Mouse (Mus musculus) heart, adult 2 months (tissue): ENCODE measurements at regions not wholly inside any gene's neighbourhood (a gene's known extent, or its start where the extent isn't known, plus 50 kb on each side); places are given as distances from the start of the nearest gene placed in this dataset.

Experiments
- DNase-seq, 2 experiments: peaks; one replicate each; pipeline ENCODE4 v3.0.0; 2021
- H3K27ac ChIP-seq: fragments of 200-600 bp; 2 replicates; pipeline ENCODE4 v1.8.1; 2022
- H3K27me3 ChIP-seq: fragments of 200-500 bp; 2 replicates; pipeline ENCODE4 v1.6.1; 2012; ENCODE audit warnings: mild to moderate bottlenecking, low read length, inconsistent platforms, mixed read lengths; ENCODE audit not compliant: control insufficient read depth, insufficient read depth
- H3K36me3 ChIP-seq: fragments of 200-500 bp; 2 replicates; pipeline ENCODE4 v1.6.1; 2012; ENCODE audit warnings: low read length, inconsistent platforms; ENCODE audit not compliant: control insufficient read depth, insufficient read depth
- H3K4me1 ChIP-seq: fragments of 200-500 bp; 2 replicates; pipeline ENCODE4 v1.6.1; 2011; ENCODE audit warnings: low read length; ENCODE audit not compliant: control insufficient read depth, insufficient read depth
- H3K4me3 ChIP-seq: fragments of 200-600 bp; 2 replicates; pipeline ENCODE4 v1.8.1; 2022
- H3K79me2 ChIP-seq: fragments of 200-500 bp; replicated peaks from 2 replicates; pipeline ENCODE4 v1.6.1; 2012; ENCODE audit warnings: mild to moderate bottlenecking, inconsistent platforms, low read length, moderate library complexity, mixed read lengths; ENCODE audit not compliant: control insufficient read depth, insufficient read depth
- H3K9ac ChIP-seq: fragments of 200-500 bp; 2 replicates; pipeline ENCODE4 v1.6.1; 2012; ENCODE audit warnings: low read depth, mild to moderate bottlenecking, control low read depth, inconsistent platforms, low read length, mixed read lengths
- CTCF ChIP-seq: fragments of 200-600 bp; IDR thresholded peaks from 2 replicates; pipeline ENCODE4 v1.8.1; 2022; ENCODE audit warnings: antibody characterized with exemption, mild to moderate bottlenecking, moderate library complexity
- EP300 ChIP-seq: fragments of 200-500 bp; IDR thresholded peaks from 2 replicates; pipeline ENCODE4 v1.6.1; 2011; ENCODE audit warnings: low read depth, low read length, control low read depth; ENCODE audit not compliant: insufficient read depth
- POLR2A ChIP-seq: fragments of 200-500 bp; IDR thresholded peaks from 2 replicates; pipeline ENCODE4 v1.6.1; 2011; ENCODE audit warnings: mild to moderate bottlenecking, low read depth, low read length, control low read depth; ENCODE audit not compliant: insufficient read depth
- WGBS: fragments of 180-500 bp; shearing (Covaris S2); methylation state at CpG from one replicate; pipeline ENCODE4 v1.1.7; 2018; 5-methylcytosine and 5-hydroxymethylcytosine counted together
- intact Hi-C: fragments of 180-260 bp; cut with DNase I; formaldehyde crosslinking; loops from one replicate; pipeline ENCODE4 v1.15.1; 2025

DNA sequence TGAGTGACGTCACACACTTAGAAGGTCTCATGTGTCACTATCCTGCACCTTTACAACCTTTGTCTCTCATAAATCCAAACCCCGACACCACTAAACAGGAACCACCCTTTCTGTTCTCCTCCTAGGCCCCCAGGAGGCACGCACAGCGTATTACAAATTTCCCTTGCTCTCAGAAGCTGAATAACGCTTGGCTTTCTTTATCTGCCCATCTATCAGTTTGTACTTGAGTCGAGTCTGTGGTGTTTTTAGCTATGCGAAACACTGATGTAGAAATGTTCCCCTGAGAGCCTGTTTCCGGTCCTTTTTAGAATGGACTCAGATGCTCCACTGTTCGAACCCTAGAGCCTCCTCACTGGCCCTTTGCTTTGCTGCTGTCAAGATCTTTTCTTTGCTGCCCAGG, 225.8 kb upstream of the 1700056E22Rik start:
- TF ChIP-seq POLR2A, result no peak
- TF ChIP-seq CTCF, result no peak
- TF ChIP-seq EP300, result no peak
- WGBS, result 80% methylated on average over 9 of the region's 9 CpGs
- intact Hi-C loops, result no loop called here

DNA sequence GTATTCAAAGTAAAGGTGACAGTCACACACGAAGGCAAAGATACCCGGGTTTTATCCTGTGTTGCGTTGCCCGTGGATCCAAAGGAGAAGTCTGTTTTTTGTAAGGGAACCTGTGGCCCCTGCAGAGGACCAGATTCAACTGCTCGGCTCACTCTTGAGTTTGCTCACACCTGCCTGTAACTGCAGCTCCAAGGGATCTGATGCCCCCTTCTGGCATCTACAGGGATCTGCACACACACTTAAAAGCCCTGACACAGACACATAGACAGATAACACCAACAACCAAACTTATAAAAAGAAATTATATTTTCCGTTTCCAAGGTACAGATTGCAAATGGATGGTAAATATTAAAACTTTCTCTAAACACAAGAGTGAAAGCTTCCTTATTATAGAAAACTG, 223.3 kb upstream of the 1700056E22Rik start:
- no peak overlapping the region for H3K4me3 ChIP-seq
- no peak overlapping the region for H3K9ac ChIP-seq
- H3K27me3 ChIP-seq, result no peaks in the 10 kb centered on the region
- no peak for DNase-seq
- no peaks in the 10 kb centered on the region; the same call in 1 of the 2 replicates for H3K4me1 ChIP-seq
- H3K27ac ChIP-seq, result no peak overlapping the region
- peak; percentile 21 for TF ChIP-seq CTCF
- TF ChIP-seq POLR2A, result no peak
- no peak for TF ChIP-seq EP300
- WGBS, result 92% methylated on average over 6 of the region's 6 CpGs
- no peaks in the 10 kb centered on the region for H3K36me3 ChIP-seq
- intact Hi-C loops, result no loop called here
- H3K79me2 ChIP-seq, result no peaks in the 10 kb centered on the region

More for the DNA sequence above, 225.8 kb upstream of the 1700056E22Rik start:
- H3K4me1 ChIP-seq, result no peaks in the 10 kb centered on the region; the same call in 1 of the 2 replicates
- no peaks in the 10 kb centered on the region for H3K36me3 ChIP-seq
- H3K27me3 ChIP-seq, result no peaks in the 10 kb centered on the region
- no peak overlapping the region for H3K4me3 ChIP-seq
- H3K9ac ChIP-seq, result no peak overlapping the region
- no peak for DNase-seq
- H3K27ac ChIP-seq, result no peak overlapping the region
- no peaks in the 10 kb centered on the region for H3K79me2 ChIP-seq

DNA sequence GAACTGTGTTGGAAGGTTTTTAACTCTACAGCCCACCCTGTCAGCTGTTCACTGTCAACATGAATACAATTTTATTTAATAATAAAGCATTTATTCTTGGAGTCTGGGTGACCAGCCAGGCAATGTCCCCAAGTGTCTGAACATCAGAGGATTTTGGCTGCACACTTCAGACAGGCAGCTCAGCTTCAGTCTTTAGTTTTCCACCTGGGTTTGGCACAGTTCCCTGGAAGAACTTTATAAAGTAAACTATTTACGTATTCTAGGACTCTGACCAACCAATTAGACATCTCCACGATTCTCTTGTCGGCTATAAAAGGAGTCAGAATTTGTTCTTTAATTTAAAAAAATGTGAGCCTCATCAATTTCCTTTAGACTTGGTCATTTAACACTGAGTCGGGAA, 220.8 kb upstream of the 1700056E22Rik start:
- no peak overlapping the region for H3K9ac ChIP-seq
- no peaks in the 10 kb centered on the region for H3K79me2 ChIP-seq
- H3K27me3 ChIP-seq, result no peaks in the 10 kb centered on the region
- no peaks in the 10 kb centered on the region for H3K36me3 ChIP-seq
- DNase-seq, result no peak
- H3K27ac ChIP-seq, result no peak overlapping the region
- H3K4me3 ChIP-seq, result no peak overlapping the region
- 74% methylated on average over 4 of the region's 4 CpGs for WGBS
- intact Hi-C loops, result no loop called here
- H3K4me1 ChIP-seq, result no peaks in the 10 kb centered on the region
- TF ChIP-seq POLR2A (no peak), CTCF (no peak), EP300 (no peak)

DNA sequence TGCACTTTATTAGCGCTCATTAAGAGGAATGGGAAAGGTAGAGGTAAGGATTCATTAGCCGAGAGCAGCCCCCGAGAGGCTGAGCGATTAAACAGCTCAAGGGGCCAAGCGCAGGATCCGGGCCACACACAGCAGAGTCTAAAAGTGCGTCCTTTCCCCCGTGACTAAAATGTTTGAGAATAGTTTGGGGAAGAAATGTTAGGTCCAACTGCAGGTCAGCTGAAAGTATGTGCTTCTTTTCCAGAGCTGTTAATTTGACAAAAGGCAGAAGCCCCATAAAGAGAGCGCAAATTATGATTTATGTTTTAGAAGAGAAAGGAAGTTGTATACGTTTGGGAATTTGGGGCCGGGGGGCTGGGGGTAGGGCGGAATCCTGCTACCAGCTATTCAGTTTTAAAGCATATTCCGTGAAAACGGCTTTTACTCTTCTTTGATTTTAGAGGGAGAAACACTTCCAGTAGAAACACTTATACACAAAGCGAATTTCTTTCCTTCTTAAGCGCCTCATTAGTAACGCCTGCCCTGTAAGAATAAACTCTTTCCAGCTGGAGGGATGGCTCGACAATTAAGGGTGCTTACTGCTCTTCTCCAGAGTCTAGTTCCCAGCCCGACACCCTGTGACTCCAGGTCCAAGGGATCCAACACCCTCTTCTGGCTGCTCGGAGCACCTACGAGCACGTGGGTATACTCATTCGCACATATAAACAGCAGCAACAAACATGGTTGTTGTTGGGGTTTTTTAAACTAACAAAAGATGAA, 210.8 kb upstream of the 1700056E22Rik start:
- intact Hi-C loops, result no loop called here
- no peaks in the 10 kb centered on the region for H3K27me3 ChIP-seq
- no peak overlapping the region for H3K27ac ChIP-seq
- H3K79me2 ChIP-seq, result no peaks in the 10 kb centered on the region
- H3K4me3 ChIP-seq, result no peak overlapping the region
- no peak overlapping the region for H3K9ac ChIP-seq
- DNase-seq, result no peak
- no peak for TF ChIP-seq EP300
- TF ChIP-seq POLR2A, result no peak
- TF ChIP-seq CTCF, result no peak
- H3K36me3 ChIP-seq, result no peaks in the 10 kb centered on the region
- no peaks in the 10 kb centered on the region for H3K4me1 ChIP-seq
- WGBS, result 89% methylated on average over 23 of the region's 23 CpGs

DNA sequence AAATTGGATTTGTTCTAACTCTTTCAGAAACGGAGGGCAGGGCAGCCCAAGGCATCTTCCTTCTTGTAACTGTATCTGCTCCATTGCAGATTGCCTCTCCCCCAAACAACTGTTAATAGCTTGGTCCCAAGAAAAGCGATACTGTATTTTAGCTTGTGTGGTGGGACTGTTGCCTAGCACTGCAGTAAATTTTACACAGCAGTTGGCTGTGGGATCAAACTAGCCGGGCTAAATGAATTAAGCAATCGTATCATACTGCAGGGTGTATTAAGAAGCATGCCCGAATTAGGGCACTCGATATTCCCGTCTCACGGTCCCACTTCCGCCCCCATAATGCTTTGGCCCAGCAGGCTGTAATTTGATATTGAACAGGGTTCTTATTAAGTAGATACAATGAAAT, 210.2 kb upstream of the 1700056E22Rik start:
- TF ChIP-seq EP300, result no peak
- no peak for TF ChIP-seq POLR2A
- no peak for TF ChIP-seq CTCF
- no peak overlapping the region for H3K9ac ChIP-seq
- no peak for DNase-seq
- H3K4me3 ChIP-seq, result no peak overlapping the region
- H3K27ac ChIP-seq, result no peak overlapping the region
- no peaks in the 10 kb centered on the region for H3K27me3 ChIP-seq
- WGBS, result 85% methylated on average over 9 of the region's 9 CpGs
- H3K36me3 ChIP-seq, result no peaks in the 10 kb centered on the region
- intact Hi-C loops, result no loop called here
- no peaks in the 10 kb centered on the region for H3K4me1 ChIP-seq
- no peaks in the 10 kb centered on the region for H3K79me2 ChIP-seq

DNA sequence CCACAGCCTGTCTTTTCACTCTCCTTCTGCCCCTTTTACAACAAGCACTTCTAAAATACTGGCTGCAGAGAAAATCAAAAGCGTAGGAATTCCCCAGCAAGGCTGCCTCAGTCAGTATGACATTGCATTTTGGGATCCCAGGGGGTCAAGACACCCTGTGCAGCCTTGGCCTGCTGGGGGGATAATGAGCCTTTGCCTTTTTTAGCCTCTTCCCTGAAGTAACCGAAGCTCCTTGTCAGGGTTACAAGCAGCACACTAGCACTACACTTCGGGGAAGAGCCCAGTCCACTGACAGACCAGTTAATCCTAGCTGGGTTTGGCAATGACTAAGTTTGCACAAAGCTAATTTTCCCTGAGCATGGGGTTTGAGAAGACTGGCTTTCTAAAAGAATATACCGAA, 207.7 kb upstream of the 1700056E22Rik start:
- no peak overlapping the region for H3K27ac ChIP-seq
- no peak for DNase-seq
- H3K27me3 ChIP-seq, result no peaks in the 10 kb centered on the region
- H3K36me3 ChIP-seq, result no peaks in the 10 kb centered on the region
- H3K9ac ChIP-seq, result no peak overlapping the region
- no peak for TF ChIP-seq EP300
- no peak for TF ChIP-seq POLR2A
- TF ChIP-seq CTCF, result no peak
- no peaks in the 10 kb centered on the region for H3K79me2 ChIP-seq
- WGBS, result 56% methylated on average over 4 of the region's 4 CpGs
- intact Hi-C loops, result no loop called here
- H3K4me1 ChIP-seq, result no peaks in the 10 kb centered on the region
- no peak overlapping the region for H3K4me3 ChIP-seq
